Mouse (Mus musculus) hindbrain, embryonic 14.5 days (tissue): Measurements from ENCODE around the gene Gm26920. TPM values are rescaled to one million over a fixed set of nuclear protein-coding genes. Genes with fewer than 3 reads are reported as not detected.

Experiments used
- ATAC-seq: fragments of 200-750 bp; cut with Nextera tagmentation; 2 replicates; pipeline ENCODE4 v1.8.0; 2017; ENCODE audit warnings: moderate number of reproducible peaks, mild to moderate bottlenecking, moderate TSS enrichment, moderate library complexity; ENCODE audit not compliant: low FRiP score
- DNase-seq: peaks from one replicate; pipeline ENCODE4 v3.0.0-alpha.2; 2015; ENCODE audit warnings: low spot score
- H3K27ac ChIP-seq: fragments of 300-500 bp; sonication (generic); 2 replicates; pipeline ENCODE4 v1.5.1; 2014; ENCODE audit warnings: mild to moderate bottlenecking, moderate library complexity
- H3K27me3 ChIP-seq: fragments of 300-500 bp; sonication (generic); 2 replicates; pipeline ENCODE4 v1.6.1; 2014; ENCODE audit warnings: mild to moderate bottlenecking, low read length, mixed read lengths; ENCODE audit not compliant: control insufficient read depth, insufficient read depth
- H3K36me3 ChIP-seq: fragments of 300-500 bp; sonication (generic); replicated peaks from 2 replicates; pipeline ENCODE4 v1.6.1; 2014; ENCODE audit not compliant: control insufficient read depth, insufficient read depth
- H3K4me1 ChIP-seq: fragments of 300-500 bp; sonication (generic); replicated peaks from 2 replicates; pipeline ENCODE4 v1.6.1; 2014; ENCODE audit warnings: antibody characterized with exemption, low read length, mixed read lengths; ENCODE audit not compliant: control insufficient read depth, insufficient read depth
- H3K4me2 ChIP-seq: fragments of 300-500 bp; sonication (generic); replicated peaks from 2 replicates; pipeline ENCODE4 v1.6.1; 2014; ENCODE audit warnings: mild to moderate bottlenecking, moderate library complexity
- H3K4me3 ChIP-seq: fragments of 300-500 bp; sonication (generic); replicated peaks from 2 replicates; pipeline ENCODE4 v1.5.1; 2014; ENCODE audit warnings: mild to moderate bottlenecking, low read length
- H3K9ac ChIP-seq: fragments of 300-500 bp; sonication (generic); 2 replicates; pipeline ENCODE4 v1.6.1; 2014
- H3K9me3 ChIP-seq: fragments of 300-500 bp; sonication (generic); 2 replicates; pipeline ENCODE4 v1.6.1; 2016; ENCODE audit warnings: low read length; ENCODE audit not compliant: control insufficient read depth
- WGBS: fragments of 180-500 bp; shearing (Covaris S2); extraction: QIAGEN DNeasy Blood & Tissue Kit; methylation state at CpG from one replicate; pipeline ENCODE4 v1.1.7; 2014; 5-methylcytosine and 5-hydroxymethylcytosine counted together
- polyA plus RNA-seq: library from polyadenylated mRNA; unstranded; fragments of >200 nt; fragmentation: Nextera tagmentation; extraction: Ambion mirVana; gene quantifications from 2 replicates; pipeline ENCODE4 v1.2.1, GENCODE M21; 2014

The Gm26920 gene
- polyA plus RNA-seq, 1 experiment from 2014 or later: 0.96 TPM

- DNase-seq: no peak
- Histone ChIP-seq H3K4me3 (no peak overlapping the region), H3K27ac (no peak overlapping the region), H3K4me2 (no peak overlapping the region), H3K36me3 (peaks cover 84% of the 10 kb centered on the region), H3K4me1 (no peaks in the 10 kb centered on the region), H3K27me3 (no peaks in the 10 kb centered on the region), H3K9me3 (no peaks in the 10 kb centered on the region), H3K9ac (no peak overlapping the region)
- no peak for ATAC-seq
- 83% methylated on average over 5 of the region's 5 CpGs for WGBS
These were observed 25.6 kb downstream of the Gm26920 start for GRCm38 (mm10) chr7:30064622-30065021.

- no peaks in the 10 kb centered on the region for H3K9me3 ChIP-seq
- ATAC-seq (no peak), DNase-seq (no peak)
- peaks cover 87% of the 10 kb centered on the region for H3K36me3 ChIP-seq
- H3K4me3 ChIP-seq: no peak overlapping the region
- no peaks in the 10 kb centered on the region for H3K4me1 ChIP-seq
- no peak overlapping the region for H3K27ac ChIP-seq
- no peak overlapping the region for H3K9ac ChIP-seq
- no peaks in the 10 kb centered on the region for H3K27me3 ChIP-seq
- WGBS: 85% methylated on average over 5 of the region's 5 CpGs
- no peak overlapping the region for H3K4me2 ChIP-seq
These were observed 27.7 kb downstream of the Gm26920 start for GRCm38 (mm10) chr7:30062478-30062877.

GRCm38 (mm10) chr7:30060341-30060740 lies 29.9 kb downstream of the Gm26920 start:
- Histone ChIP-seq H3K27me3 (no peaks in the 10 kb centered on the region), H3K9ac (no peak overlapping the region), H3K27ac (no peak overlapping the region), H3K4me1 (no peaks in the 10 kb centered on the region), H3K4me2 (no peak overlapping the region), H3K4me3 (no peak overlapping the region), H3K36me3 (peaks cover 90% of the 10 kb centered on the region), H3K9me3 (no peaks in the 10 kb centered on the region)
- 80% methylated on average over 6 of the region's 6 CpGs for WGBS
- no peak for ATAC-seq
- DNase-seq: no peak

GRCm38 (mm10) chr7:30053591-30053990 lies 36.6 kb downstream of the Gm26920 start:
- H3K4me2 ChIP-seq: no peak overlapping the region
- peaks cover 10% of the 10 kb centered on the region; the same call in 1 of the 2 replicates for H3K4me1 ChIP-seq
- no peaks in the 10 kb centered on the region for H3K9me3 ChIP-seq
- no peak overlapping the region for H3K4me3 ChIP-seq
- H3K36me3 ChIP-seq: peaks cover 37% of the 10 kb centered on the region
- ATAC-seq (no peak), DNase-seq (no peak)
- H3K27me3 ChIP-seq: no peaks in the 10 kb centered on the region
- 13% methylated on average over 3 of the region's 3 CpGs for WGBS
- no peak overlapping the region for H3K27ac ChIP-seq
- no peak overlapping the region for H3K9ac ChIP-seq

GRCm38 (mm10) chr7:30050882-30051548 lies 39.2 kb downstream of the Gm26920 start, which contains the start of gene Zfp14:
Zfp14 (minus strand) TSS chr7:30051380.
- peaks cover 17% of the 10 kb centered on the region for H3K36me3 ChIP-seq
- H3K27ac ChIP-seq: peak within 1 kb of the TSS; percentile 83
- DNase-seq: peak; percentile 96
- peak within 1 kb of the TSS; percentile 57 for H3K4me2 ChIP-seq
- WGBS: under 1% methylated on average over 39 of the region's 40 CpGs
- no peaks in the 10 kb centered on the region for H3K9me3 ChIP-seq
- H3K27me3 ChIP-seq: no peaks in the 10 kb centered on the region
- H3K4me3 ChIP-seq: peak within 1 kb of the TSS; percentile 51
- ATAC-seq: peak; percentile 99
- peaks cover 10% of the 10 kb centered on the region; the same call in 1 of the 2 replicates for H3K4me1 ChIP-seq
- peak within 1 kb of the TSS; percentile 74 for H3K9ac ChIP-seq

- Histone ChIP-seq H3K36me3 (peaks cover 16% of the 10 kb centered on the region), H3K9me3 (no peaks in the 10 kb centered on the region), H3K4me3 (no peak overlapping the region), H3K4me2 (no peak overlapping the region), H3K27ac (no peak overlapping the region), H3K4me1 (peaks cover 10% of the 10 kb centered on the region; the same call in 1 of the 2 replicates), H3K9ac (no peak overlapping the region), H3K27me3 (no peaks in the 10 kb centered on the region)
- 91% methylated on average over 4 of the region's 4 CpGs for WGBS
- no peak for DNase-seq
- ATAC-seq: no peak
These were observed 42.1 kb downstream of the Gm26920 start for GRCm38 (mm10) chr7:30048126-30048525.

- 62% methylated on average over 9 of the region's 9 CpGs for WGBS
- Histone ChIP-seq H3K4me2 (no peak overlapping the region), H3K27me3 (no peaks in the 10 kb centered on the region), H3K9me3 (no peaks in the 10 kb centered on the region), H3K9ac (no peak overlapping the region), H3K36me3 (peaks cover 46% of the 10 kb centered on the region), H3K4me3 (no peak overlapping the region), H3K27ac (no peak overlapping the region), H3K4me1 (no peaks in the 10 kb centered on the region)
- DNase-seq (no peak), ATAC-seq (no peak)
These were observed 45.9 kb downstream of the Gm26920 start for GRCm38 (mm10) chr7:30044354-30044753.

- Histone ChIP-seq H3K4me3 (no peak overlapping the region), H3K9ac (no peak overlapping the region), H3K36me3 (peaks cover 30% of the 10 kb centered on the region), H3K9me3 (no peaks in the 10 kb centered on the region), H3K4me1 (no peaks in the 10 kb centered on the region), H3K27me3 (no peaks in the 10 kb centered on the region), H3K4me2 (no peak overlapping the region), H3K27ac (no peak overlapping the region)
- WGBS: 92% methylated on average over 12 of the region's 12 CpGs
- no peak for ATAC-seq
- no peak for DNase-seq
These were observed 55.9 kb downstream of the Gm26920 start for GRCm38 (mm10) chr7:30034331-30034730.

- H3K9ac ChIP-seq: no peak overlapping the region
- H3K9me3 ChIP-seq: no peaks in the 10 kb centered on the region
- no peak for ATAC-seq
- H3K4me2 ChIP-seq: no peak overlapping the region
- no peaks in the 10 kb centered on the region for H3K4me1 ChIP-seq
- WGBS: 66% methylated on average over 3 of the region's 3 CpGs
- H3K27ac ChIP-seq: no peak overlapping the region
- DNase-seq: no peak
- no peaks in the 10 kb centered on the region for H3K27me3 ChIP-seq
- H3K36me3 ChIP-seq: peaks cover 12% of the 10 kb centered on the region
- no peak overlapping the region for H3K4me3 ChIP-seq
These were observed 58.8 kb downstream of the Gm26920 start for GRCm38 (mm10) chr7:30031379-30031778.
